ENCODE assay signal across 29 mouse cellular contexts in genomic region chr2:50163608-50164007, GRCm38 (mm10).
"Had no signal": no experiment of that assay in that cellular context is flagged by ENCODE, and none has a peak within 500 bp of the region (broad histone marks: within the 10 kb centered on the region; RNA-seq: fewer than 3 reads in every experiment).

No protein-coding gene starts in this region.

- ATAC-seq: forebrain, embryonic 13.5 days; forebrain, embryonic 14.5 days; forebrain, embryonic 15.5 days; forebrain, embryonic 16.5 days; forebrain, postnatal 0 days had no signal

- H3K9ac ChIP-seq: embryonic facial prominence, embryonic 12.5 days; embryonic facial prominence, embryonic 13.5 days; embryonic facial prominence, embryonic 15.5 days; forebrain, embryonic 12.5 days; forebrain, embryonic 13.5 days; forebrain, embryonic 15.5 days; forebrain, postnatal 0 days had no signal

- H3K4me3 ChIP-seq: embryonic facial prominence, embryonic 10.5 days; embryonic facial prominence, embryonic 12.5 days; embryonic facial prominence, embryonic 13.5 days; embryonic facial prominence, embryonic 15.5 days; erythroblast, embryonic 14.5 days; forebrain, embryonic 10.5 days; forebrain, embryonic 12.5 days; forebrain, embryonic 13.5 days; forebrain, embryonic 15.5 days; gastrocnemius, adult 2 months had no signal

- H3K27me3 ChIP-seq: embryonic facial prominence, embryonic 12.5 days; embryonic facial prominence, embryonic 13.5 days; embryonic facial prominence, embryonic 15.5 days; forebrain, embryonic 12.5 days; forebrain, embryonic 13.5 days; forebrain, embryonic 15.5 days had no signal

- DNase-seq: cerebellum, adult 18-20 months; cerebellum, adult 2 months; cerebellum, adult 8-10 months; cerebellum, adult 9-10 months; cerebellum, adult 9-11 months; cerebellum, postnatal 10 days; cerebellum, postnatal 14 days; cerebellum, postnatal 25 days; cerebellum, postnatal 36 days; embryo, embryonic 11 days; forebrain, postnatal 0 days; gastrocnemius, adult 2 months; gastrocnemius, postnatal 10 days; gastrocnemius, postnatal 14 days; gastrocnemius, postnatal 25 days; gastrocnemius, postnatal 36 days; heart, adult 11 months; heart, adult 18-20 months had no signal

- H3K4me2 ChIP-seq: embryonic facial prominence, embryonic 12.5 days; embryonic facial prominence, embryonic 13.5 days; embryonic facial prominence, embryonic 15.5 days; forebrain, embryonic 12.5 days; forebrain, embryonic 13.5 days; forebrain, embryonic 15.5 days had no signal

- H3K27ac ChIP-seq: embryonic facial prominence, embryonic 10.5 days; embryonic facial prominence, embryonic 12.5 days; embryonic facial prominence, embryonic 13.5 days; embryonic facial prominence, embryonic 15.5 days; forebrain, embryonic 10.5 days; forebrain, embryonic 12.5 days; forebrain, embryonic 13.5 days; forebrain, embryonic 15.5 days; gastrocnemius, adult 2 months had no signal

- H3K9me3 ChIP-seq: embryonic facial prominence, embryonic 10.5 days; embryonic facial prominence, embryonic 12.5 days; embryonic facial prominence, embryonic 13.5 days; embryonic facial prominence, embryonic 15.5 days; forebrain, embryonic 10.5 days; forebrain, embryonic 12.5 days; forebrain, embryonic 13.5 days; forebrain, embryonic 15.5 days had no signal

- H3K36me3 ChIP-seq: embryonic facial prominence, embryonic 10.5 days; embryonic facial prominence, embryonic 12.5 days; embryonic facial prominence, embryonic 13.5 days; embryonic facial prominence, embryonic 15.5 days; forebrain, embryonic 10.5 days; forebrain, embryonic 12.5 days; forebrain, embryonic 15.5 days had no signal
